Mouse (Mus musculus) forebrain, postnatal 0 days (tissue): ENCODE data around the gene Patz1. TPM values are rescaled to one million over a fixed set of nuclear protein-coding genes. Genes with fewer than 3 reads are reported as not detected.

Source experiments
- ATAC-seq: fragments of 200-750 bp; cut with Nextera tagmentation; 2 replicates; pipeline ENCODE4 v1.8.0; 2017; ENCODE audit warnings: mild to moderate bottlenecking, moderate library complexity
- DNase-seq: peaks from one replicate; pipeline ENCODE4 v3.0.0-alpha.2; 2015
- H3K27ac ChIP-seq: fragments of 300-500 bp; sonication (generic); 2 replicates; pipeline ENCODE4 v1.5.1; 2014; ENCODE audit warnings: low read depth, mild to moderate bottlenecking, antibody characterized with exemption, low read length, moderate library complexity, mixed read lengths
- H3K27me3 ChIP-seq: fragments of 300-500 bp; sonication (generic); 2 replicates; pipeline ENCODE4 v1.6.1; 2014; ENCODE audit warnings: mild to moderate bottlenecking, low read length, mixed read lengths; ENCODE audit not compliant: insufficient read depth
- H3K36me3 ChIP-seq: fragments of 300-500 bp; sonication (generic); 2 replicates; pipeline ENCODE4 v1.6.1; 2014; ENCODE audit warnings: mild to moderate bottlenecking, moderate library complexity; ENCODE audit not compliant: insufficient read depth
- H3K4me1 ChIP-seq: fragments of 300-500 bp; sonication (generic); 2 replicates; pipeline ENCODE4 v1.6.1; 2014; ENCODE audit warnings: antibody characterized with exemption; ENCODE audit not compliant: insufficient read depth
- H3K4me2 ChIP-seq: fragments of 300-500 bp; sonication (generic); 2 replicates; pipeline ENCODE4 v1.6.1; 2014; ENCODE audit warnings: low read depth, mild to moderate bottlenecking, moderate library complexity
- H3K4me3 ChIP-seq: fragments of 300-500 bp; sonication (generic); 2 replicates; pipeline ENCODE4 v1.5.1; 2014; ENCODE audit warnings: low read depth, low read length, mixed read lengths
- H3K9ac ChIP-seq: fragments of 300-500 bp; sonication (generic); 2 replicates; pipeline ENCODE4 v1.6.1; 2014; ENCODE audit warnings: mild to moderate bottlenecking
- H3K9me3 ChIP-seq: fragments of 300-500 bp; sonication (generic); 2 replicates; pipeline ENCODE4 v1.6.1; 2016; ENCODE audit warnings: low read length
- CTCF ChIP-seq: sonication (generic); IDR thresholded peaks from 2 replicates; pipeline ENCODE4 v1.5.1; 2016; ENCODE audit warnings: antibody characterized with exemption, control low read depth, low read depth
- WGBS: fragments of 180-500 bp; shearing (Covaris S2); extraction: QIAGEN DNeasy Blood & Tissue Kit; methylation state at CpG from one replicate; pipeline ENCODE4 v1.1.7; 2014; 5-methylcytosine and 5-hydroxymethylcytosine counted together
- polyA plus RNA-seq: library from polyadenylated mRNA; unstranded; fragments of >200 nt; fragmentation: Nextera tagmentation; extraction: Ambion mirVana; gene quantifications from 2 replicates; pipeline ENCODE4 v1.2.1, GENCODE M21; 2015
- total RNA-seq: library from RNA; depleted of rRNA; stranded (reverse); fragments of >200 nt; gene quantifications from 2 replicates; pipeline ENCODE4 v1.2.3, GENCODE M21; 2014

Gene Patz1
- total and polyA plus RNA-seq, 2 experiments from 2014 or later: 43.0 to 70.7 TPM

DNA sequence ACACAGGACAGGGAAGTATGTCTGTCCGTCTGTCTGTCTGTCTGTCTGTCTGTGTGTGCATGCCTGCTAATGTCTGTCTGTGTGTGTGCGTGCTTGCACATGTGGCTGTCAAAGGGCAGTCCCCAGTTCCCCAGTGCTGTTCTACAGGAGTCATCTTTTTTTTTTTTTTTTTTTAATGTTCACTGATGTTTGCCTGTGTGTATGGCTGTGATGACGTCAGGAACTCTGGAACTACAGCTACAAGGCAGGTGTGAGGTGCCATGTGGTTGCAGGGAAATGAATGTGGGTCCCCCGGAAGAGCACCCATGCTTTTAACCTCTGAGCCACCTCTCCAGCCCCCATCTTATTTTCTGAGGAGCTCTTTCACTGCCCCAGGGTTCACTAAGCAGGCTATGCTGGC lies 21.2 kb downstream of the Patz1 start:
- Histone ChIP-seq H3K27me3 (no peaks in the 10 kb centered on the region), H3K27ac (no peak overlapping the region), H3K4me2 (no peak overlapping the region), H3K36me3 (peaks cover 61% of the 10 kb centered on the region), H3K4me3 (no peak overlapping the region), H3K9me3 (no peaks in the 10 kb centered on the region), H3K4me1 (no peaks in the 10 kb centered on the region), H3K9ac (no peak overlapping the region)
- DNase-seq: no peak
- 95% methylated on average over 4 of the region's 4 CpGs for WGBS
- TF ChIP-seq CTCF: no peak
- ATAC-seq: no peak

DNA sequence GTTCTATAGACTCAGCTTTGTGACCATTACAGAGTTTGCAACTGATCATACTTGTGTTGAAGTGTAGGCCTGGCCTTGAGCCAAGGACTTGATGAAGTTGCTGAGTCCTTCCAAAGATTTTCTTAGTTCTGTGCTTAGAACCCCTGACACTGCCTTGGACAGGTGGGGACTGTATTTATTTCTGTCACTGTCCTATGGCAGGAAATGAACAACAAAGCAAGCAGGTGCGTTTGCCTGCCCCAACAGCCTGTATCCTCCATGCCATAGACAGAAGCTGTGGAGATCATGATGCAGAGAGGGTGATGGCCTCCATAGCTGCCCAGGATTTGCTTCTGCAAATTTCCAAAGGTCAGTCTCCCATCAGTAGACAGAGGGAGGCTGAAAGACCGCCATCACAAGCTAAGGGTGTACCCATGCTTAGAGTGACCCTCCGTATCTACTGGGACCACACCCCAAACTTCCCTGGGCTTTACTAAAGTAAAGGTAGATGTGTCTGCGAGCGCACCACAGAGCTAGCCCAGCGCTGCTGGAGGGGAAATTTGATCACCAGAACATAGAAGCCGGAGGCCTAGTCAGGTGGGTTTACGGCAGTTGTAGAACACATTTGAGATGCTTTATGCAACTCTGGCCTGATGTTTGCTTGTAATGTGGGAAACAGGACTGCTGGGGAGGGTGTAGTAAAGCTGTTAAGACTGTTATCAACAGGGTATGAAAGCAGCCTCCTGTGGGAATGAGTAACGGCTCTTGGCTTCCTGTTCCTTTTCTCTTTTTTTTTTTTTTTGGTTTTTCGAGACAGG lies 22.3 kb downstream of the Patz1 start:
- ATAC-seq (0 out of 2 replicates have a peak, but pooled peaks have one; percentile 12), DNase-seq (no peak)
- no peak for TF ChIP-seq CTCF
- H3K27ac ChIP-seq: no peak overlapping the region
- no peaks in the 10 kb centered on the region for H3K27me3 ChIP-seq
- no peak overlapping the region for H3K4me2 ChIP-seq
- no peaks in the 10 kb centered on the region for H3K4me1 ChIP-seq
- H3K4me3 ChIP-seq: no peak overlapping the region
- H3K36me3 ChIP-seq: peaks cover 50% of the 10 kb centered on the region
- no peaks in the 10 kb centered on the region for H3K9me3 ChIP-seq
- H3K9ac ChIP-seq: no peak overlapping the region
- WGBS: 93% methylated on average over 9 of the region's 10 CpGs

DNA sequence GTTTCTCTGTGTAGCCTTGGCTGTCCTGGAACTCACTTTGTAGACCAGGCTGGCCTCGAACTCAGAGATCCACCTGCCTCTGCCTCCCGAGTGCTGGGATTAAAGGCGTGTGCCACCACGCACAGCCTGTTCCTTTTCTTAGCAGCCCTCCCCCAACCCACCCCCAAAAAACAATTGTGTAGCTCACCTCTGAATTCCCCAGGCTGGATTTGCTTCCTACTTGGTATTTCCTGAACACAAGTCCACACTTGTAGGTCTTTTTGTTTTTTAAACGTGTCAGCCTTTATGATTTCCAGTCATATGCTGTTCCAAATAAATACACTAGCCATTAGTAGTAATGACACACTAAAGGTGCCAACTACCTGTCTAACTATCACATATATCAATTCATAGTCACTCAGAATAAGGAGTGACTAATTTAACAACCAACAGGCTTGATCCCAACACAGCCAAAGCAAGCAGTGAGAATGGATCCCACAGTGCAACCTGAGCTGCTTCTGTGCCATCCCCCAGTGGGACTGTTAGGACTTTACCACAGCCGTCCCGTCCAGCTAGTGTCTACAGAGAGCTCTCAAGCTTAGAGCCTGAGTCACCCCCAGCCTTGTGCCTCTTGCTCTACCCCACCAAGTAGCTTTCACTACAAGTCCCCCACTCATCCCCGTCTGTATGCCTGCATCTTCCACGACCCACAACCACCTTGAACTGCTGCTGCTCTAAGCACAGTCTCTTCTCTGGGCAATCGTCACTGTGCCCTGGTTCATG lies 23.1 kb downstream of the Patz1 start:
- no peak overlapping the region for H3K27ac ChIP-seq
- H3K4me3 ChIP-seq: no peak overlapping the region
- no peaks in the 10 kb centered on the region for H3K9me3 ChIP-seq
- DNase-seq: no peak
- no peak for ATAC-seq
- no peak overlapping the region for H3K4me2 ChIP-seq
- WGBS: 88% methylated on average over 10 of the region's 10 CpGs
- no peak for TF ChIP-seq CTCF
- no peaks in the 10 kb centered on the region for H3K27me3 ChIP-seq
- no peaks in the 10 kb centered on the region for H3K4me1 ChIP-seq
- no peak overlapping the region for H3K9ac ChIP-seq
- peaks cover 42% of the 10 kb centered on the region for H3K36me3 ChIP-seq

DNA sequence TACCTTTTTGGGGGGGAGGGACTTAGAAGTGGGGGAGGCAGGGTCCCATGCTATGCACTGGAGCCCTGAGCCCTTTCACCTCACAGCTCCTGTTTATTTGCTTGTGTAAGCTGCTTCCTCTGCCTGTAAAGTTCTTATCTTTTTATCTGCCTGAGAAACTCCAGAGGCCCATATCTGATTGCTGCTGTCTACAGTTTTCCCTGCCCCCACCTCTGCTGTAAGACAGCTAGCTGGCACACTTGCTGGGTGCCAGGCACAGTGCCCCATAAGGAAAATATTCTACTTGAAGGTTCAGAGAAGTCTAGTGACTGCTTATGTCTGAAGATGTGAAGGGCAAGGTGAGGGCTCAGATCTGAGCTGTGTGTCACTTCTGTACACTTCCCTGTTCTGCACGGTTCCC lies 24.6 kb downstream of the Patz1 start:
- Histone ChIP-seq H3K9me3 (no peaks in the 10 kb centered on the region), H3K4me2 (no peak overlapping the region), H3K36me3 (peaks cover 27% of the 10 kb centered on the region), H3K9ac (no peak overlapping the region), H3K4me3 (no peak overlapping the region), H3K4me1 (no peaks in the 10 kb centered on the region), H3K27me3 (no peaks in the 10 kb centered on the region), H3K27ac (no peak overlapping the region)
- WGBS: 88% methylated on average over 1 of the region's 1 CpGs
- DNase-seq (no peak), ATAC-seq (no peak)
- no peak for TF ChIP-seq CTCF

DNA sequence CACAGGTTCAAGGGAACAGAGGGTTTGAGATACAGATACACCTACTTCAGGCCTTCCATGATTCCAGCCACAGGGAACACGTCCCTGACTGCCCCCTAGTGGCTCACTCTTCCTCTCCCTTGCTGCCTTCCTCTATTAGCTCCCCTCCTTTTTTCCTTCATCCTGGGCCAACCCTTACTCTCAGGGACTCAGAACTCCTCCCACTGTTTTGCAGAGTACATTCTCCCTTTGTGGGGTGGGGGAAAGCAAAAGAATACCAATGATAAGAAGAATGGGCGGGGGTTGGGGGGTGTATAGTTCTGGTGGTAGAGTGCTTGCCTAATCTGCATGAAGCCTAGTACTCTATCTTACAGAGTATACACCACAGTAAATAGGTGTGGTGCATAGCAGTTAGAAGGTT lies 25.5 kb downstream of the Patz1 start:
- Histone ChIP-seq H3K9ac (no peak overlapping the region), H3K27me3 (no peaks in the 10 kb centered on the region), H3K36me3 (peaks cover 19% of the 10 kb centered on the region), H3K27ac (no peak overlapping the region), H3K4me1 (no peaks in the 10 kb centered on the region), H3K4me2 (no peak overlapping the region), H3K4me3 (no peak overlapping the region), H3K9me3 (no peaks in the 10 kb centered on the region)
- peak; percentile 65 for TF ChIP-seq CTCF
- peak; percentile 64 for ATAC-seq
- WGBS: 37% methylated on average over 2 of the region's 2 CpGs
- DNase-seq: peak; percentile 51

DNA sequence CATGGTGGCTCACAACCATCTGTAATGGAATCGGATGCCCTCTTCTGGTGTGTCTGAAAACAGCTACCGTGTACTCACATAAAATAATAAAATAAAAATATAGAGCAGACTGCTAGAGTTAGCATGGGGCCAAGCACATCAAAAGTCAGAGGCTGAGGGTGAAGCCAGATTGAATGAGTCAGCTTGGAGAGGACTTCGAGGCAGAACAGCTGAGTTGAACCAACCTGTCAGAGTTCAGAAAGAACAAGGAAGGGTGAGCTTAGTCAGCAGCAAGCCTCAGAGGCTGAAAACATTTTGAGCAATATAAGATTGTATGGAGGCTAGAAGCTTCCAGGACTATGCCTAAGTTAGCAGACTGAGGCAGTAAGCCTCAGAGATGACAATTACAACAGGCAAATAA lies 29.6 kb downstream of the Patz1 start:
- no peak overlapping the region for H3K4me3 ChIP-seq
- H3K27ac ChIP-seq: no peak overlapping the region
- H3K4me1 ChIP-seq: no peaks in the 10 kb centered on the region
- 89% methylated on average over 3 of the region's 3 CpGs for WGBS
- H3K36me3 ChIP-seq: no peaks in the 10 kb centered on the region
- ATAC-seq (no peak), DNase-seq (no peak)
- no peaks in the 10 kb centered on the region for H3K27me3 ChIP-seq
- no peak overlapping the region for H3K9ac ChIP-seq
- no peak for TF ChIP-seq CTCF
- H3K9me3 ChIP-seq: no peaks in the 10 kb centered on the region
- no peak overlapping the region for H3K4me2 ChIP-seq

DNA sequence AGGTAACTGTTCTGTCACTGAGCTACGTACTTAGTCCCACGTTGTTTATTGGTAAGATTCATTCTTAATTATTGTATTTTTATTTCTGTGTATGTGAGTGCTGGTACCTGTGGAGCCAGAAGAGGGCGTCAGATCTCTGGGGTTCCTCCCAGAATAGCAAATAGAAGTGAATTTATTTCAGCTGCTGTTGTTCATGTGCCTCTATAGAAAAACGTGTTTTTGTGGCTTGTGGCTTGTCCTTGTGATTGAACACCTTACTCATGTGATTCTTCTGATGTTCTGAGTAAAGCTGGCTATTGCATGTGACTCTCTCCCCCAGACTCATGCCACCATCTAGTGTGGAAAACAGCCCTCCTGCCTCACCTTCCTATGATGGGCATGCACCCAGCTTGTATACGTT lies 39.6 kb downstream of the Patz1 start:
- H3K4me3 ChIP-seq: no peak overlapping the region
- no peak for DNase-seq
- H3K36me3 ChIP-seq: peaks cover 3% of the 10 kb centered on the region
- H3K9ac ChIP-seq: no peak overlapping the region
- no peaks in the 10 kb centered on the region for H3K9me3 ChIP-seq
- WGBS: 84% methylated on average over 5 of the region's 5 CpGs
- H3K27me3 ChIP-seq: no peaks in the 10 kb centered on the region
- no peak overlapping the region for H3K27ac ChIP-seq
- no peak for TF ChIP-seq CTCF
- no peak overlapping the region for H3K4me2 ChIP-seq
- H3K4me1 ChIP-seq: no peaks in the 10 kb centered on the region; the same call in 1 of the 2 replicates
- no peak for ATAC-seq
